Mouse (Mus musculus) liver, embryonic 11.5 days (tissue): ENCODE measurements around the gene Plekhg3. TPM values are rescaled to one million over a fixed set of nuclear protein-coding genes. Genes with fewer than 3 reads are reported as not detected.

Experiments
- ATAC-seq: fragments of 200-750 bp; cut with Nextera tagmentation; replicated peaks from 2 replicates; pipeline ENCODE4 v1.8.0; 2017; ENCODE audit warnings: moderate number of reproducible peaks, mild to moderate bottlenecking, moderate TSS enrichment, moderate library complexity; ENCODE audit not compliant: low FRiP score
- DNase-seq: peaks from one replicate; pipeline ENCODE4 v3.0.0-alpha.2; 2017; ENCODE audit warnings: low spot score
- H3K27ac ChIP-seq: fragments of 300-500 bp; sonication (generic); 2 replicates; pipeline ENCODE4 v1.5.1; 2014; ENCODE audit warnings: mild to moderate bottlenecking, low read depth, low read length, control low read depth
- H3K27me3 ChIP-seq: fragments of 300-500 bp; sonication (generic); replicated peaks from 2 replicates; pipeline ENCODE4 v1.6.1; 2014; ENCODE audit warnings: low read length, mixed read lengths; ENCODE audit not compliant: control insufficient read depth, insufficient read depth
- H3K36me3 ChIP-seq: fragments of 300-500 bp; sonication (generic); 2 replicates; pipeline ENCODE4 v1.6.1; 2014; ENCODE audit warnings: mild to moderate bottlenecking, low read length, moderate library complexity, mixed read lengths; ENCODE audit not compliant: control insufficient read depth, insufficient read depth
- H3K4me1 ChIP-seq: fragments of 300-500 bp; sonication (generic); replicated peaks from 2 replicates; pipeline ENCODE4 v1.6.1; 2014; ENCODE audit warnings: low read length, mixed read lengths; ENCODE audit not compliant: control insufficient read depth, insufficient read depth
- H3K4me2 ChIP-seq: fragments of 300-500 bp; sonication (generic); 2 replicates; pipeline ENCODE4 v1.6.1; 2014; ENCODE audit warnings: mild to moderate bottlenecking, control low read depth, moderate library complexity
- H3K4me3 ChIP-seq: fragments of 300-500 bp; sonication (generic); 2 replicates; pipeline ENCODE4 v1.5.1; 2014; ENCODE audit warnings: low read depth, low read length, control low read depth
- H3K9ac ChIP-seq: fragments of 300-500 bp; sonication (generic); 2 replicates; pipeline ENCODE4 v1.6.1; 2014; ENCODE audit warnings: low read depth, low read length, control low read depth
- H3K9me3 ChIP-seq: fragments of 300-500 bp; sonication (generic); 2 replicates; pipeline ENCODE4 v1.6.1; 2016; ENCODE audit warnings: low read length, inconsistent platforms, mixed read lengths; ENCODE audit not compliant: control insufficient read depth
- WGBS: fragments of 180-500 bp; shearing (Covaris S2); extraction: QIAGEN DNeasy Blood & Tissue Kit; methylation state at CpG from one replicate; pipeline ENCODE4 v1.1.7; 2014; 5-methylcytosine and 5-hydroxymethylcytosine counted together
- polyA plus RNA-seq: library from polyadenylated mRNA; unstranded; fragments of >200 nt; fragmentation: Nextera tagmentation; extraction: Ambion mirVana; gene quantifications from 2 replicates; pipeline ENCODE4 v1.2.1, GENCODE M21; 2014

Plekhg3 gene
- polyA plus RNA-seq, 1 experiment from 2014 or later, result 4.1 TPM

DNA sequence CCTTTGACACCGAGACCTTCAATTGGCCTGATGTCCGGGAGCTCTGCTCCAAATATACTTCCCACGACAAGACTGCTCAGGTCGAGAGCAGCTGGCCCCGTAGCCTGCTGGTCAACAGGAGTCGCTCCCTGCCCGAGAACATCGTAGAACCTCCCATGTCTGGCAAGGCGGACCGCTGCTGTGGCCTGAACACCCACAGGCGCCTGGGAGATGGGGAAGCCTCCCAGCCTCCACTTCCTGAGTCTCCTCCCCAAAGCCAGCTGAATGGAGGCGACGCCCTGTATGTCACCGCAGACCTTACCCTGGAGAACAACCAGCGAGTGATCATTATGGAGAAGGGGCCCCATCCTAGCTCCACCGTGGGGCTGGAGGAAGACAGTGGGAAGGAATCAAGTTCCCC lies 47.2 kb downstream of the Plekhg3 start:
- ATAC-seq (no peak), DNase-seq (no peak)
- Histone ChIP-seq H3K4me1 (peaks cover 8% of the 10 kb centered on the region; the same call in 1 of the 2 replicates), H3K27me3 (0 out of 2 replicates have a peak, but pooled peaks cover 3% of the 10 kb centered on the region), H3K36me3 (peaks cover 7% of the 10 kb centered on the region; the same call in 1 of the 2 replicates), H3K27ac (no peak overlapping the region), H3K9me3 (no peaks in the 10 kb centered on the region), H3K9ac (no peak overlapping the region), H3K4me2 (no peak overlapping the region), H3K4me3 (no peak overlapping the region)
- WGBS, result 76% methylated on average over 16 of the region's 16 CpGs

DNA sequence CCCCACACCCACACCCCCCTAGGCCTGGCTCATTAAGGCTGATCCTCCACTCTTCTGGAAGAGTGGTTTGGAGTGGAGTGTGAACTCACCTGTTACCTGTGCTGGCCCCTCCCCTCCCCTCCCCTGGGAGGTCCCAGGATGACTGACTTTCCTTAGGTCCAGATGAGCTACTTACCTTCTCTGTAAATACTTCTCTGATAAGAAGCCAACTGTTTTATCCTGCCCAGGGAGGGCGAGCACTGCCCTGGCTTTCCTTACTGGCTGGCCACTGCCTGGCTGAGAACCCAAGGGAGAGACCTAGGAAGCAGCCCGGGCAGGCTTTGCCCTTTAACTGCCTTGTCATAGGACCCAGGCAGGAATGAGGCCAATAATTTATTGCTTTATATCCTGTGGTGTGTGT lies 47.8 kb downstream of the Plekhg3 start:
- H3K36me3 ChIP-seq, result peaks cover 7% of the 10 kb centered on the region; the same call in 1 of the 2 replicates

DNA sequence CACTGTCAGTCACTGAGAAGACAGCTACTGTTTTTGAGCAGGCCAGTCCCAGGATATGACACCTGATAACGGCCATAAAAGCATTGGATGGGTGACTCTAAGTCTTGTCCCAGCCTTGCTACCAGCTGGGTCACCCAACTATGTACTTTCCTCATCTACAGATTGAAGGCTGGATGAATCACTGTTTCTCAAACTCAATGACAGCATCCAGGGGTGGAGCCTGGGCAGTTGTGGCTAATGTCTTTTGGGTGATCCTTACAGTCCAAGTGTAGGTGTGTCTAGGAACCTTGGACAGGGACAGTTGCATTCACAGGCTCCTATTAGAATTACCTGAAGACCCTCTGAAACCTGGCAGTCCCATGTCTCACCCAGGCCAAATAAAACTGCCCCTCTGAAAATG lies 49.1 kb downstream of the Plekhg3 start:
- Histone ChIP-seq H3K27ac (no peak overlapping the region), H3K4me1 (peaks cover 8% of the 10 kb centered on the region; the same call in 1 of the 2 replicates), H3K36me3 (peaks cover 7% of the 10 kb centered on the region; the same call in 1 of the 2 replicates), H3K9me3 (no peaks in the 10 kb centered on the region), H3K4me3 (no peak overlapping the region), H3K4me2 (no peak overlapping the region), H3K9ac (no peak overlapping the region), H3K27me3 (no peaks in the 10 kb centered on the region)
- ATAC-seq, result no peak
- 67% methylated on average over 1 of the region's 1 CpGs for WGBS
- no peak for DNase-seq

More for the DNA sequence above, 47.8 kb downstream of the Plekhg3 start:
- 0 out of 2 replicates have a peak, but pooled peaks cover 3% of the 10 kb centered on the region for H3K27me3 ChIP-seq
- peaks cover 8% of the 10 kb centered on the region; the same call in 1 of the 2 replicates for H3K4me1 ChIP-seq
- H3K4me2 ChIP-seq, result no peak overlapping the region
- H3K9ac ChIP-seq, result no peak overlapping the region
- DNase-seq (no peak), ATAC-seq (no peak)
- H3K4me3 ChIP-seq, result no peak overlapping the region
- H3K27ac ChIP-seq, result no peak overlapping the region
- H3K9me3 ChIP-seq, result no peaks in the 10 kb centered on the region
- 69% methylated on average over 2 of the region's 2 CpGs for WGBS

DNA sequence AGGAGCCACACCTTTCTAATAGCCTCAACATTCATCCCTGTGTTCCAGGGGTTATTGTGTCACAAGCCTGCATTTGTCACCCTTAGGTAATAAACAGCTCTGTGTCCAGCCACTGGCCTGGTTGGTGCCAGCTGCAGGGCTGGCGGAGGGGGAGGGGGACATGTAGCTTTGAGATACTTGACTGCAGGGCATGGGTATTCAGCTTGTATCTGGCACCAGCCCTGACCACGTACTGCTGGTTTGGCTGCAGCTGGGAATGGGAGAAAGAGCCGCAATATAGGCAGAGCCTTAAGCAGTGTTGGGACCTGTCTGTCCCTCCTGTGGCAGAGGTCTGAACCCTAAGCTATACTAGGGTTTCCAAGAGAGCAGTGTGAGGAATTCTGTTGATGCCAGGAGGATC lies 51.4 kb downstream of the Plekhg3 start:
- H3K4me3 ChIP-seq, result no peak overlapping the region
- H3K4me1 ChIP-seq, result peaks cover 3% of the 10 kb centered on the region; the same call in 1 of the 2 replicates
- H3K9me3 ChIP-seq, result peaks cover 2% of the 10 kb centered on the region; the same call in 1 of the 2 replicates
- 86% methylated on average over 3 of the region's 3 CpGs for WGBS
- H3K27me3 ChIP-seq, result no peaks in the 10 kb centered on the region
- no peak overlapping the region for H3K9ac ChIP-seq
- ATAC-seq (no peak), DNase-seq (no peak)
- H3K27ac ChIP-seq, result no peak overlapping the region
- H3K4me2 ChIP-seq, result no peak overlapping the region
- 0 out of 2 replicates have a peak, but pooled peaks cover 3% of the 10 kb centered on the region for H3K36me3 ChIP-seq

DNA sequence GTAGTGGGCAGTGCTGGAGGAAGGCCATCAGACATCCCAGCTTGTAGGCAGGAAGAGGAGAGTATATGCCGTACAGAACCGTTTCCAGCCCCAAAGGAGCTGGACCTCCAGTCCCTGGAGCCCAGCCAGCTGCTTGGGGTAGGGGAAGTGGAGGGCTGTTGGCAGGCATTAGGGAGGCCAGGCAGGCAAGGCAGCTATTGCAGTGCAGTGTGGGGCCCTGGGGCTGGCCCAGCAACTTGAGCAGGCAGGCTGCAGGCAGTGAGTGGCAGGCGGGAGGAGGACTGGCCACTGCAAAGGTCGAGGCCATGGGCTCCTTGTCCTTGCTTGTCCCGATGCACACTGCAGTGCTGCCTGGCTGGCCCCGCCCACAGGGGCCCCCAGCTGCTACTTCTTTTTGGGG lies 52.1 kb downstream of the Plekhg3 start:
- ATAC-seq (peak; percentile 28; the same call in 1 of the 2 replicates), DNase-seq (no peak)
- Histone ChIP-seq H3K9ac (no peak overlapping the region), H3K4me3 (no peak overlapping the region), H3K4me1 (peaks cover 3% of the 10 kb centered on the region; the same call in 1 of the 2 replicates), H3K27me3 (no peaks in the 10 kb centered on the region), H3K27ac (no peak overlapping the region), H3K9me3 (peaks cover 2% of the 10 kb centered on the region; the same call in 1 of the 2 replicates), H3K4me2 (no peak overlapping the region), H3K36me3 (0 out of 2 replicates have a peak, but pooled peaks cover 1% of the 10 kb centered on the region)
- 35% methylated on average over 6 of the region's 6 CpGs for WGBS

DNA sequence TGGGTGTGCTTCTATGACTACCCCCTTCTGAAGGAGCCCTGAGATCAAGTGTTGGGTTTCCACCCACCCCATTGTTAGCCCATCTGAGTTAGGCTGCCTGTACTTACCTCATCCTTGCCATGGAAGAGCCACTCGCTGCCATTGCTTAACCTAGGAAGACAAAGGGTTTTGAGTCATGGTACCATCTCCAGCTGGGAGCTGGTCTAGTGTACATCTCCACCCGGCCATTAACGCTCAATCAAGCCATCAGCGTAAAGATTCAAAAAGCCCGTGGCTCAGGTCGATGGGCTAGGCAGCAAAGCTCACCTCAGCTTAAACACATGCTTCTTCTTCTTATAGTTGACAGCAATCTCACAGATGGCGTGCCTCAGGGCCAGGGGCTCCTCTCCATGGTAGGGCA lies 52.8 kb downstream of the Plekhg3 start:
- H3K9ac ChIP-seq, result no peak overlapping the region
- WGBS, result 87% methylated on average over 7 of the region's 7 CpGs
- no peak overlapping the region for H3K27ac ChIP-seq
- H3K4me2 ChIP-seq, result no peak overlapping the region
- H3K4me3 ChIP-seq, result no peak overlapping the region
- DNase-seq (no peak), ATAC-seq (no peak)
- peaks cover 3% of the 10 kb centered on the region; the same call in 1 of the 2 replicates for H3K4me1 ChIP-seq
- H3K9me3 ChIP-seq, result peaks cover 2% of the 10 kb centered on the region; the same call in 1 of the 2 replicates
- H3K36me3 ChIP-seq, result no peaks in the 10 kb centered on the region
- H3K27me3 ChIP-seq, result no peaks in the 10 kb centered on the region

DNA sequence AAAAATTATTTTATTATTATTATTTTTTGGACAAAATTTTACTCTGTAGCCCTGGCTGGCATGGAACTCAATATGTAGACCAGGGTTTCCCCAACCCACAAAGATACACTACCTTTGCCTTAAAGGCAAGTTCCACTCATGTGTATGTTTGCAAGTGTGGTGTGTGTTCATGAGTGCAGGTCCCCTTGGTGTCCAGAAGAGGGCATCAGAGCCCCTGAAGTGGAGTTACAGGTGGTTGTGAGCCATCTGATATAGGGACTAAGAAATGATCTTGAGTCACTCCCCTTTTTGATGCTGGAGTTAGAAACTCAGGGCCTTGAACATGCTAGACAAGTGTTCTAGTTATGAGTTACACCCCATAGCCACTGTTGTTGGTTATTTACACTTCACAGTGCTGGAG lies 54.3 kb downstream of the Plekhg3 start:
- H3K4me2 ChIP-seq, result no peak overlapping the region
- ATAC-seq (no peak), DNase-seq (no peak)
- H3K4me3 ChIP-seq, result no peak overlapping the region
- H3K36me3 ChIP-seq, result no peaks in the 10 kb centered on the region
- H3K9me3 ChIP-seq, result peaks cover 2% of the 10 kb centered on the region; the same call in 1 of the 2 replicates
- H3K4me1 ChIP-seq, result no peaks in the 10 kb centered on the region; the same call in 1 of the 2 replicates
- no peak overlapping the region for H3K27ac ChIP-seq
- H3K27me3 ChIP-seq, result no peaks in the 10 kb centered on the region; the same call in 1 of the 2 replicates
- no peak overlapping the region for H3K9ac ChIP-seq

DNA sequence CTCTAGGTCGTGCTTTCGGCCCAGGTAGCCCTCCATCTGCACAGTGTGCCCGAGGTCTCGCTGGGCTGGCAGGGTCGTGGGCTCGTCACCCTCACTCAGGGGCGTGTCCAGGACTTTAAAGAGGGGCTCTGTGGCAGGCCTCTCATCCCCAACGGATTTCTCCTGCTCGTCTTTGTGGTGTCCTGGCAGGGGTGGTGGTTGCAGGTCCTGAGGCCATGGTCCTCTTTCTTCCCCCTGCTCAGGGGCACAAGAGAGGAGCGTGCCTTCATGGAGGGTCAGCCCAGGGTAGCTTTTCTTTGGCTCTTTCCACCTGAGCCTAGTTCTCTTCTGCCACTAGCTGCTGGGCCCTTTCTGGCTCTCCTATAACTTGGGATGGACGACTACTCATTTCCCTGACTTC lies 56.7 kb downstream of the Plekhg3 start:
- Histone ChIP-seq H3K36me3 (no peaks in the 10 kb centered on the region), H3K9me3 (peaks cover 2% of the 10 kb centered on the region; the same call in 1 of the 2 replicates), H3K4me2 (no peak overlapping the region), H3K4me1 (no peaks in the 10 kb centered on the region; the same call in 1 of the 2 replicates), H3K27me3 (no peaks in the 10 kb centered on the region; the same call in 1 of the 2 replicates), H3K4me3 (no peak overlapping the region), H3K9ac (no peak overlapping the region), H3K27ac (no peak overlapping the region)
- DNase-seq (no peak), ATAC-seq (no peak)
- 75% methylated on average over 11 of the region's 11 CpGs for WGBS

DNA sequence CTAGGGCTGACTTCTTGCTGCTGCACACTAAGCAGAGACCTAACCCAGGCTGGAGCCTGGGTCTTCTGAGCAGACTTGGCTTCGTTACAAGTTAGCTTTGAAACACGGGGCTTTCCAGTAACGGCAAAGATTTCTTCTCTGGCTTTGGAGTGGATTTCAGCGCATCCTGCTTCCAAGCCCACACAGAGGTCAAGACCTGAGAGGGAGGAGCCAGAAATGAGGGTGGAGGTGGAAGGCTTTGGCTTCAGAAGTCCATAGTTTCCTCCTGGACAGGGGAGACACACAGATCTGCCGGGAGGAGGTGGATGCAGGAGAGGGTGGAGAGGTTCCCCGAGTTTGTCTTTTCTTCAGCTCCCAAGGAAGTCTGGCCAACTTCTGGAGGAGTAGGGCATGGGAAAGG lies 58.8 kb downstream of the Plekhg3 start:
- Histone ChIP-seq H3K9ac (no peak overlapping the region), H3K4me2 (no peak overlapping the region), H3K4me3 (no peak overlapping the region), H3K27me3 (no peaks in the 10 kb centered on the region; the same call in none of the 2 replicates), H3K36me3 (no peaks in the 10 kb centered on the region), H3K9me3 (peaks cover 2% of the 10 kb centered on the region; the same call in 1 of the 2 replicates), H3K27ac (no peak overlapping the region), H3K4me1 (peaks cover 9% of the 10 kb centered on the region)
- DNase-seq (no peak), ATAC-seq (no peak)
- 45% methylated on average over 6 of the region's 6 CpGs for WGBS
